Mouse (Mus musculus) C2C12 (cell line): ENCODE data around the gene Cfap61. TPM values are rescaled to one million over a fixed set of nuclear protein-coding genes. Genes with fewer than 3 reads are reported as not detected.

Experiments used
- H3K27me3 ChIP-seq: one replicate; pipeline ENCODE4 v1.6.1; 2011; ENCODE audit not compliant: control insufficient read depth, insufficient read depth, insufficient read length
- H3K36me3 ChIP-seq: one replicate; pipeline ENCODE4 v1.6.1; 2011; ENCODE audit not compliant: control insufficient read depth, insufficient read depth
- H3K4me3 ChIP-seq: one replicate; pipeline ENCODE4 v1.5.1; 2011; ENCODE audit warnings: mild to moderate bottlenecking, control low read depth; ENCODE audit not compliant: poor library complexity, insufficient read depth, severe bottlenecking
- H3K79me2 ChIP-seq: one replicate; pipeline ENCODE4 v1.6.1; 2011; ENCODE audit not compliant: control insufficient read depth, insufficient read depth
- H3K79me3 ChIP-seq: one replicate; pipeline ENCODE4 v1.6.1; 2011; ENCODE audit warnings: low read depth, control low read depth
- H3ac ChIP-seq: one replicate; pipeline ENCODE3; 2011; ENCODE audit warnings: low read depth; ENCODE audit not compliant: control insufficient read depth, insufficient read length
- CEBPB ChIP-seq: IDR thresholded peaks from one replicate; pipeline ENCODE4 v1.6.1; 2011; ENCODE audit warnings: low read depth, mild to moderate bottlenecking, control low read depth, moderate library complexity
- CTCF ChIP-seq: IDR thresholded peaks from one replicate; pipeline ENCODE4 v1.5.1; 2011; ENCODE audit not compliant: control insufficient read depth, insufficient read depth, insufficient read length
- FOSL1 ChIP-seq: IDR thresholded peaks from one replicate; pipeline ENCODE4 v1.8.0; 2011; ENCODE audit warnings: mild to moderate bottlenecking, low read length; ENCODE audit not compliant: poor library complexity, insufficient read depth, severe bottlenecking
- MAX ChIP-seq: IDR thresholded peaks from one replicate; pipeline ENCODE4 v1.6.1; 2011; ENCODE audit warnings: mild to moderate bottlenecking, control low read depth
- MYOD1 ChIP-seq: IDR thresholded peaks from one replicate; pipeline ENCODE4 v1.6.1; 2011; ENCODE audit warnings: low read depth; ENCODE audit not compliant: control insufficient read depth, insufficient read length
- MYOG ChIP-seq: IDR thresholded peaks from one replicate; pipeline ENCODE4 v1.6.1; 2011; ENCODE audit not compliant: control insufficient read depth, insufficient read length; ENCODE audit errors: extremely low read depth
- USF1 ChIP-seq: IDR thresholded peaks from one replicate; pipeline ENCODE4 v1.6.1; 2011; ENCODE audit warnings: low read depth, mild to moderate bottlenecking, control low read depth, moderate library complexity
- polyA plus RNA-seq: library from polyadenylated mRNA; unstranded; fragments of >200 nt; fragmentation: generic; extraction: Trizol; gene quantifications from one replicate; pipeline ENCODE4 v1.2.1, GENCODE M21; 2012; ENCODE audit warnings: missing spikeins

Gene Cfap61
- polyA plus RNA-seq, 1 experiment = 0.06 TPM

DNA sequence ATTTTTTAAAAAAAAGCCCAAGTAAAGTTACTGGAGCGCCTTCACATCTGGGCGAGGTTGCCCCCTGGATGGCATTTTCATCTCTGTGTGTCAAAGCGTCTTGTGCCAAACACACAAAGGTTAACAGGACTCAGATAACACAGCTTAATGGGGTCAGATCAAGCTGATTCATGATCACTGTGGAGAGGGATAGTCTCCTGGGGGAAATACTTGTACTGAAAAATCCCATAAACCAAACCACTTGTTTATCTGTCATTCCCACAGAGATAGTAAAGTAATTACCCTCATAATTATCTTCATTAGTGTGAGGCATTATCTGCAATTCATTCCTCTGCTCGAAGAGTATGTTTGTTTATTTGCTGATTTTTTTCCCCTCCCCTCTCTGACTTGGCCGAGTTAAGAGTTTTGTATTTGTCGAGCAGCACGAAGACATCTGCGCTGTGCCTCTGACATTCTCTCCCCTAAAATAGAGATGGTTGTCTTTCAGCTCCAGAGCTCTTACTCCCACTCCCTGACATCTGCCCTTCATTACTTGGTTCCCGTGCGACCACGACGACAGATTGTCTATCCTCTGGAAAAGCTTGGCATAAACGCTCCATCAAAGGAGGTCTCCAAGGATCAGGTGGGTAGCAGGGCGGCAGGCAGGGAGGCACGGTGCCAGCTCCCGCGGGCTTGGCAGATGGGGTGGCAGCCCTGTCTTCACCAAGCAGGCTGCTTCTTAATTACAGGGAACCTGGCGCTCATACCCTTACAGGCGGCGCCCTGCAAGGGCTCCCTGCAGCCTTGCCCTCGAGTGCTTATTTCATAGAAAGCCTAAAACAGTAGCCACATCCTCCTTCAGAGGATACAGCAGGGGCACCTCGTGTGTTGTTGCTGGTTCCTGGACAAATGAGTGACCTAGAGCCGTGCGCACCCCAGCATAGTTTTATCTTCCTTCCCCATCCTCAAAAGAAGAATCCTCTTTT is 110.6 kb downstream of the Cfap61 start:
- Histone ChIP-seq H3K4me3 (no peak overlapping the region), H3K79me2 (no peaks in the 10 kb centered on the region), H3K27me3 (no peaks in the 10 kb centered on the region), H3ac (no peak overlapping the region), H3K79me3 (no peaks in the 10 kb centered on the region), H3K36me3 (no peaks in the 10 kb centered on the region)
- TF ChIP-seq CTCF (no peak), FOSL1 (no peak), MAX (no peak), USF1 (no peak), MYOD1 (no peak), CEBPB (no peak), MYOG (no peak)

GRCm38 (mm10) chr2:146047691-146048090 is 113.1 kb downstream of the Cfap61 start:
- Histone ChIP-seq H3K27me3 (no peaks in the 10 kb centered on the region), H3ac (no peak overlapping the region), H3K36me3 (no peaks in the 10 kb centered on the region), H3K4me3 (no peak overlapping the region), H3K79me2 (no peaks in the 10 kb centered on the region), H3K79me3 (no peaks in the 10 kb centered on the region)
- no peak for TF ChIP-seq FOSL1
- no peak for TF ChIP-seq MYOG
- no peak for TF ChIP-seq CTCF
- TF ChIP-seq USF1 = no peak
- TF ChIP-seq MAX = no peak
- TF ChIP-seq MYOD1 = no peak
- TF ChIP-seq CEBPB = no peak

- no peak overlapping the region for H3ac ChIP-seq
- H3K4me3 ChIP-seq = no peak overlapping the region
- H3K79me3 ChIP-seq = no peaks in the 10 kb centered on the region
- H3K36me3 ChIP-seq = no peaks in the 10 kb centered on the region
- H3K79me2 ChIP-seq = no peaks in the 10 kb centered on the region
- no peak for TF ChIP-seq FOSL1
- TF ChIP-seq USF1 = no peak
- TF ChIP-seq MYOG = no peak
- no peak for TF ChIP-seq CEBPB
- TF ChIP-seq CTCF = no peak
- no peak for TF ChIP-seq MYOD1
- TF ChIP-seq MAX = no peak
- no peaks in the 10 kb centered on the region for H3K27me3 ChIP-seq
These were observed 113.7 kb downstream of the Cfap61 start for GRCm38 (mm10) chr2:146048221-146048829.

GRCm38 (mm10) chr2:146049339-146049738 is 114.8 kb downstream of the Cfap61 start:
- Histone ChIP-seq H3K27me3 (no peaks in the 10 kb centered on the region), H3ac (no peak overlapping the region), H3K36me3 (no peaks in the 10 kb centered on the region), H3K79me3 (no peaks in the 10 kb centered on the region), H3K4me3 (no peak overlapping the region), H3K79me2 (no peaks in the 10 kb centered on the region)
- no peak for TF ChIP-seq MAX
- no peak for TF ChIP-seq FOSL1
- no peak for TF ChIP-seq USF1
- TF ChIP-seq MYOD1 = no peak
- TF ChIP-seq CTCF = no peak
- TF ChIP-seq MYOG = no peak
- no peak for TF ChIP-seq CEBPB

- H3K79me3 ChIP-seq = no peaks in the 10 kb centered on the region
- no peaks in the 10 kb centered on the region for H3K79me2 ChIP-seq
- H3K27me3 ChIP-seq = no peaks in the 10 kb centered on the region
- no peak overlapping the region for H3K4me3 ChIP-seq
- H3K36me3 ChIP-seq = no peaks in the 10 kb centered on the region
- TF ChIP-seq FOSL1 (no peak), MYOG (no peak), MAX (no peak), USF1 (no peak), MYOD1 (no peak), CTCF (no peak), CEBPB (no peak)
- no peak overlapping the region for H3ac ChIP-seq
These were observed 115.5 kb downstream of the Cfap61 start for GRCm38 (mm10) chr2:146050069-146050468.
